Mouse (Mus musculus): Measurements from ENCODE around the gene Prpf39.

Gene Prpf39

DNA sequence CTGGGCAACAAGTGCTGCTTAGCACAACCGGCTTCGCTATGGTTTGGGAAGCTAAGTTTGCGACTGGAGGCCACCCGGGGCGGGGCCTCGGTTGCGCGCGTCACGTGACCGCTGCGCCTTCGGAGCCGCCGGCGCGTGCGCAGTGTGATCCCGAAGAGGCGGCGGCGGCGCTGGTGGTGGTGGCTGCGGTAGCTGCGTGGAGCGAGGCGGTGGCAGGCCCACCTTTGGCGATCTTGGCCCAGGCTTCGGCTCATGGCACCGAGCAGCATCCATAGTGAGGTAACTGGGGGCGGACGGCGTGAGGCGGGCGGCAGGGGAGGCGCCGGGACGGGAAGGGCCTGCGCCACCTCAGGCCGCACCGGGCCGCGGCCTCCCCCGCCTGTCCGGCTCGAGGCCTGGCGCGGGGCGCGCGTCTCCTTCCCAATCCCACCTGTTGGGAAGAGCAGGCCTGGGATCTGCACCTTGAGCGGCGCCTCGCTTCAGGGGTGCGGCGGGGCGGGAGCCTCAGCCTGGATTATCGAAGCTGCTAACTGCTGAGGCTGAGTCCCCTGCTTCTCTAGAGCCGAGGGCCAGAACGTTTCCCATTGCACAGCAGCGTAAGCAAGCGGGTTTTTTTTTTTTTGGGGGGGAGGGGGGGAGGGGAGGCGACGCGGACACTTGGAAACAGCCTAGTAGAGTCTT lies at the start of gene Prpf39:
TSS of gene Prpf39 (plus strand) at position 144 of the 681 bp plus-strand sequence.
- peak; percentile 97 for DNase-seq

DNA sequence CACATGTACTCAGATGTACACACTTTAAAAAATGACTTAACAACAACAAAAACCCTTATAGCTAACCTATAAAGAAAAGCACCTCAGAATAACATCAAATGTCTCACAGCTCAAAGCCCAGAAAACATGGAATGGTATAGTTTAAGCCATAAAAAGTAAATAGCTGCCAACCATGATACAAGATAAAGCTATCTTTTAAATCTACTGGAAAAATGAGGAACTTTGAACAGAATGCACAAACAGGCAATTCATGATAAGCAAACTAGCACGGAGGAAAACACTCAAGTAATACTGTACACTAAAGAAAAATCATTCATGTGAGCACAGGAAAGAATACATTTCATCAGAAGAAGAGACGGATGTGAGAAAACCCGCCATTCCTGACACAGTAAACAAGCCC lies 28.4 kb upstream of the Prpf39 start:
- DNase-seq: no peak

DNA sequence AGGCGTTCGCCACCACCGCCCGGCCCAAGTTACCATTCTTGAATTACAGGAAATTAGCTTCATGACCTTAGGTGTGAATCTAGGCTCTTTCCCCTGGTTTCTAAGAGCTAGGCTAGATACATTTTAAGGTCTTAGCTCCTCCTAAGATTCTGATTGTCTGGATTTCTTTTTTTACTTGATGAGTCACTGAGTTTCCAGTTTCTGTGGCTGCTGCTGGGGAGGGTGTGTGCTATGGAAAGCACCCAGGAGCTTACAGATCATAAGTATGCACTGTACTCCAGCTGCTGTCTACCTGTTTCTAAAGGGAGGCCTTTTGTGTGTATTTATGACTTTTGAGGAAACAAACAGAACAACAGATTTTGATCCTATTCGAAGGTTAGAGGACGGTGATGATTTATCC lies 13.3 kb upstream of the Prpf39 start:
- DNase-seq: no peak

DNA sequence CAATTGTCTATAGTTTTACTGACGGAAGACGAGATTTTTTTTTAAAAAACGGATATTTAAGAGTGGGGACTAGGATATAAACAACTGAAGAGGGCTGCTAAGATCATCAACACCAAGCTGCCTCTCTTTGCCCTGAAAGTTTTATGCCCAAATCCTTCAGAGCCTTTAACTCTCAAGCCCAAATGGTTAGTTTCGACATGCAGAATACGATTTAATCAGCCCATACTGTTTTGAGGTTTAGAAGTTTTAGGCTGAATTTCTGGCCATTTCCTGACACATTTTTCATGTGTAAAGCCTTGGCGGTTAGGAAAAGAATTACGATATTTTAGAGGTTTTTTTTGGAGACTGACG lies 319 bp upstream of the Prpf39 start:
- no peak for DNase-seq

DNA sequence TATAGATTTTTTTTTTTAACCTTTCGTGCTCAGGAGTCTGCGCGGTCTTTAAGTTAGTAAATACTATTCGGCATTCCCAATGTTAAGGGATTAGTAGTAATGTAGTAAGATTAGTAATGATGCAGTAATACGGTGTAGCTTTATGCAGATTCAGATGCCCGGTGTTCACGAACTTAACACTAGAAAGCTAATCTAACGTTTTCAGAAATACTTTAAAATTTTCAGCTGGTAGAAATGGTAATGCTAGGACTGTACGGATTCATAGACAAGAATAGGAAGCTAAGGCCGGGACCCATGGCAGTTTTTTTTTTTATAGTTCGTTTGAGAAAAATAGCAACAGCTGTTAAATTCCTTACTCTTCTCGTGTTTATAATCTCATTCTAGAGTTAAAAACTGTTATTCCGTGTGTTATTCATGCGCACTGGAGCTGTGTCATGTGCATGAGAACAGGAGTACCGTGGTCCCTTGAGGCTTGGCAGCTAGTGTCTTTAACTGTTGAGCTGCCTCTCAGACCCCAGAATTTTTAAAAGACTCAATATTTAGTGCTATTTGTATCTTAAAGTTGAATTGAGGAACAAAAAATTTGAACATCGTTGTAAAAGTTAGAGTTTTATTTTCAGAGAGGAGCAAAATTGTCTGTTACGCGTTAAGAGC lies 886 bp downstream of the Prpf39 start:
- no peak for DNase-seq

DNA sequence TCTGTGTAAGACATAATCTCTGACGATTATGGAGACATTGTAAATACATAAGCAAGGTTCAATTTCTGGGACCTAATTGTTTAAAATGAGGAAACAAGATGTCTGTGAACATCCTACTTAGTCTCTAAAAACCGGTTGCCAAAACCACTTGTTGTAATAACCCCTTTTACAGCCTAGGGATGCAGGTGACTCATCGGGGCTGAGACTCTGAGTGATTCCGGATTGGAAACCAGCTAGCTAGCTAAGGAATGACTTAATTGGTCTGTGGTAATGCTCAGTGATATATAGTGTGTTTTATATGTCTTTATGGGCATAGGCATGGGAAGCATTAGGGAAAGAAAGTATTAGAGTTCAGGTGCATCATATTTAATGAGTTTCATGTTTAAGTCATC lies 1.4 kb downstream of the Prpf39 start:
- DNase-seq: no peak

DNA sequence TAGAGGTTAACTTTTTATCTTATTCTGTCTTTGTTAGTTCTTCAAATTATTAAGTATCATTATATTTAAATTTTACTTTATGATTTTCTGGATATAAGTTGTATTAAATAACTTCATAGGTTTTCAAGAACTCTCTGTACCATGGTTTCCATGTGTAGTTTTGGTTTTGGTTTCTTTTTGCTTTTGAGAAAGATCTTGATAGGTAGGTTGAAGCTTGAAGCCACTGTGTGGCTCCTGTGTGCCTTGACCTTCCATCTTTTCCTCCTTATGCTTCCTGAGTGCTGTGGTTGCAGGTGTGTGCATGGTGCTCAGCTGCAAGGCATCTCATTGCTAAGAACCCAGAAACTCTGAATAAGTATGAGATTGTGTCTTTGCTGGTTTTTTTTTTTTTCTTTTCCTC lies 12.7 kb downstream of the Prpf39 start:
- no peak for DNase-seq

DNA sequence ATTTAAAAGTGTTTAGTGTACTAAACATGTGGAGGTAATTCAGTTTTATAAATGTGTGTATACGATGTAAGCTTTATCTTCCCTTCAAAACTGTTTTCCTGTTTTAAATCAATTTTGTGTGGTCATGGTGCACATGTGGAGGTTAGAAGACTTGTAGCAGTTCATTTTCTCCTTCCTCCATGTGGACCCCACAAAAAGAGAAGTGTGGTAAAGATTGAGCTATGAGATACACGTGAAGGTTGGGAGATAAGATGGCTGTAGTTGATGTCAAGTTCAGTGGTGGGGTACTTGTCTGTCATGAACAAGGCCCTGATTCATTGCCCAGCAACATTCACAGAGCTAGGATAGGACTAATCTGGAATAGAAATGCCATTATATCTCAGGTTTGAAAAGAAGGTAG lies 22.1 kb downstream of the Prpf39 start:
- DNase-seq: no peak

DNA sequence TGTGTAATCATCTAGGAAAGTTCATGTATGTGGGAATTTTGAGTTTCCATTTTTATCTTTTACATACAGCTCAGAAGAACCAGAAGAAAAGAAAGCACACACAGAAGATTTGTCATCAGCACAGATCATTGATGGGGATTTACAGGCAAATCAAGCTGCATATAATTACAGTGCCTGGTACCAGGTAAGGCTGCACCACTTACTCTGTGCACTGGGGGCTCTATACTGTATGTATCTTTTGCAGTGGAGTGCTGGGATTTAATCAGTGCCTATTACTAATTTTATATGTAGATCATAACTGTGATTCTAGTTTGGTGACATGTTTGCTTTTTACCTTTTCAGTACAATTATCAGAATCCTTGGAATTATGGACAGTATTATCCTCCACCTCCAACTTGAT lies 24.9 kb downstream of the Prpf39 start:
- DNase-seq: no peak

DNA sequence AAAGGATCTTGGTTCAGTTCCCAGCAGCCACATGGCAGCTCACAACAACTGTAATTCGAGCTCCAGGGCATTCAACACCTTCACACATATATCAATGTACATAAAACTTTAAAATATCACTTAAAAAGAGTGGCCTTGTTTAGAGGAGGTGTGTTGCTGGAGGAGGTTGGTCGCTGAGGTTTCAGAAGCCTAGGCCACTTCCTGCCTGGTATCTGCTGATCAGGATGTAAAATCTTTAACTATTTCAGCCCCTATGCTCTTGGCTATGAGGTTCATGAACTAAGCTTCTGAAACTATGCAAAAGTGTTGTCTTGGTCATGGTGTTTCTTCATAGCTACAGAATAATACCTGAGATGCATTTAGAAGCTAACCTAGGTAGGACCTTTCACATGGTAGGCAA lies 29.1 kb downstream of the Prpf39 start:
- DNase-seq: no peak

DNA sequence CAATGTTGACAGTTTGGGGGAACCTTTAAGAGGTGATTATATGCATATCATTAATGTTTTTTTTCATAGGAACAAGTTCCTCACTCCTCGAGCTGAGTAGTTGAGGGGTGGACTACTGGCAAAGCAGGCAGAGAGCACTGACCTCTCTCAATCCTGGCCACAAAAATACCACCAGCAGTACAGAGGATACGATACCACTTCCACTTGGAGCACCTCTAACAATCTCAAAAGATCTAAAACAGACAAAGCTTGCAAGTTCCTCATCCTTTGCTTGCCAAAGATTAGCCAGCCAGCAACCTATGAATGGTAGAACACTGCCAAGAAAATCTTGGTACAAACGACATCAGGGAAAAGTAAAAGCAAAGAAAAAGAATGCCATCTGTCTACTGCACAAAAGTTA lies 30.1 kb downstream of the Prpf39 start:
- DNase-seq: no peak

DNA sequence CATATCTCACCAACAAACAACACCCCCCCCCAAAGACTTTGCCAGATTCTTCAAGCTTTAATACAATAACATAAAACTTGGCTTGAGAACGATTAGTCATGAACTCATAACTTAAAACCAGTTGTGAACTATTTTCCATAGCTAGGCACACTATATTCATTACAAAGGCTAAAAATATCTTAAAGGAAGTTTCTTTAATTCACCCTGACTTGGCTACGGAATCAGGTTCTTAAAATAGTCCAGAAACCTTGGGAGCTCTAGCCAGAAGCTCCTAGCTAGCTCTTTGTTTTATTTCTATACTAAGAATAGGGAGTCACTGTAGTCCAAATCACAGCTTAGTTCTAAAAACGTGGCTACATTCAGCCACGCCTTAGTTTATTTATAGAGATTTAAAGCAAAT lies 32.3 kb downstream of the Prpf39 start:
- DNase-seq: no peak

DNA sequence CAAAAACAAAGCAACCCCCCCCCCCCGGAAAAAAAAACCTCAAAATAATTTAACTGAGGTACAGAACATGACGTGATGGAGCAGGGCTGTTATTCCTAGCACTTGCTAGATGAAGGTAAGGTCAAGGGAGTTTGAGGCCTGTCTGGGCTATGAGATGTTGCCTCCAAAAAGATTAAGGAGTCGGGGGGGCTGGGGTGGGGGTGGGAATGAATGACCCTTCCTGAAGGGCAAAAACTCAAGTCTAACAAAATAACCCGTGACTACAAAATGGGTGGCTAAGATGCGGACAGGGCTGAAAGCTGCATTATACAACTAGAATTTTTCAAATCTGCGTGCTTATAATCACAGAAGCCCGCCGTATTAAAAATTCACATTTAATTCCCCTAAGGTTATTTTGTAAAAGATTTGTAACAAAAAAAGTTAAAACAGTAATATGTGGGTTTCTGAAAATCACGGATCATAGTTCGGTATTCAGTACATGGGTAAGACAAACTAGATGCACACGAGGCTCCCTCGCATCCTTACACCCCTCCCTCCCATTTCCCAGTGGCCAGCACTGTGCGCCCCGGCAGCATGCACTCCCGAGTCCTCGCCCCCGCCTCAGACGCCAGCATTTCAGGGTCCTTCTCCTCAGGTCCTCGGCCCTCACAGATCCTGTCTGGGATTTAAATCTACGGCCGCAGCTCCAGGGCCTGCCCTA lies 36.9 kb downstream of the Prpf39 start:
- DNase-seq: no peak

DNA sequence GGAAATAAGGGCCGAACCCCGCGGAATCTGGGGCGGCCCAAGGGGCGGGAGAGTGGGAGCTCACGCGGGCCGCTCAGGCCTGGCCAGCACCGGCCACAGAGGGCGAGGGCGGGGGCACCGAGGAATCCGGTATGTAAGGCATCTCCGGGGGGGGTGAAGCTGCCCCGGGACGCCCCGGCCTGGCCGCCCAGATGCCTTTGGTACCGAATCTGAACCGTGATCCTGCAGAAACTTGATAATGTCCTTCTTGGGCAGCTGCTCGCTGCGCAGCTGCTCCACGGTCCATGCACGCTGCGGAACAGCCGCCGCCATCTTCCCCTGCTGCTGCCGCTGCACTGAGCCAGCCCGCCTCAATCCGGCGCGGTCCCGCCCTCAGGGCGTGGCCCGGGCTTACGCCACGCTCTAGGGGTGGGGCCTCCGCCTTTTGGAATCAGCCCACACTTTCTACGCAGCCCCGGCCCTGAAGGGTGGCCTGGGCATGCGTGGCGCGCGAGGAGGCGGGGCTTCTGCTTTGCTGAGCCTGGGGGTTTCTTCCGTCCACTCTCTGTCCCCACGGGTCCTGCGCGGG lies 37.6 kb downstream of the Prpf39 start, which contains the start of gene Fkbp3:
TSS of gene Fkbp3 (minus strand) at position 397 of the 568 bp plus-strand sequence.
- DNase-seq: peak; percentile 98

DNA sequence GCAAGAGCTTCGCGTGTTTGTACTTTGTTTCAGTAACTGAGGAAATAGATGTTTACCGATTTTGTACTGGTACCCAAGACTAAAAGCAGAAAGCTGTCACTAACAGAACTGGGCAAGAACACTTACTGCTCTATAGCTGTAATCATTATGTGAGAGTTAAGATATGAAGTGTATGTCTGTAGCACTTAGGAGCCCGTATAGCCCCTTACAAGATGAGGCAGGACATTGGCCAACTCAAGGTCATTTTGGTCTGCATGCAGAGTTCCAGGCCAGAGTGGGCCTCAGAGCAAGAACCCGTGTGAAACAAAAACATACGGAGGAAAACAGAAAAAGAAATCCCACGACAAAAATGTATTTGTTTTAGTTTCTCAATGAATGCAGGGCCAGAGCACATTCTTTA lies 38.5 kb downstream of the Prpf39 start:
- DNase-seq: no peak

DNA sequence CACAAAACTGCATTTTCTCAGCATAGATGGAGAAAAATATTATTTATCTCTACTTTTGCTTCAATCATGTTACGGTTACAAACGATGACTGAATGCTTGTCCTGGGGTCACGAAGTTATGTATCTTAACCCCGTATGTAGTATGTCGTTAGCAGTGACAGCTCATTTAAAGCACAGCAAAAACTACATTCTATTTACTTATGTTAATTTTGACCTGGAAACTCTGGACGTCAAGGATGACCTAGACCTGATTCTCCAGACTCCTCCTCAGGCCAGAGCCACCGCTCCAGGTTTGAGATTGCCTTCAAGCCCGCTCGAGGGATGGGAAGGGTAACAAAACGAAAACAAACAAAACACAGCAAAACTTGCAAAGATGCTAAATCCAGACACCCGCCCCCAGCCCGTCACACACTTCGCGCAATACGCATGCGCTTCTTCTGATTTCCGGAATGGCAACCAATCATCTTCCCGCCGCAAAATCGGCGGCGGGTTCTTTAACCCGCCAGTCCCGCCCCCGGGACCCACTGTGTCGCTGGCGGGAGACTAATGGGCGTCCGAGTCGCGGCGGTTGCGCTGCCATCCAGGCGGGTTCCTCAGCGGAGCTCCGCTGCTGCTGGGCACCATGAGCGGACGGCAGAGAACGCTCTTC lies 39.1 kb downstream of the Prpf39 start, which contains the start of gene Fancm:
TSS of gene Fancm (plus strand) at position 519 of the 648 bp plus-strand sequence.
- peak; percentile 94 for DNase-seq

DNA sequence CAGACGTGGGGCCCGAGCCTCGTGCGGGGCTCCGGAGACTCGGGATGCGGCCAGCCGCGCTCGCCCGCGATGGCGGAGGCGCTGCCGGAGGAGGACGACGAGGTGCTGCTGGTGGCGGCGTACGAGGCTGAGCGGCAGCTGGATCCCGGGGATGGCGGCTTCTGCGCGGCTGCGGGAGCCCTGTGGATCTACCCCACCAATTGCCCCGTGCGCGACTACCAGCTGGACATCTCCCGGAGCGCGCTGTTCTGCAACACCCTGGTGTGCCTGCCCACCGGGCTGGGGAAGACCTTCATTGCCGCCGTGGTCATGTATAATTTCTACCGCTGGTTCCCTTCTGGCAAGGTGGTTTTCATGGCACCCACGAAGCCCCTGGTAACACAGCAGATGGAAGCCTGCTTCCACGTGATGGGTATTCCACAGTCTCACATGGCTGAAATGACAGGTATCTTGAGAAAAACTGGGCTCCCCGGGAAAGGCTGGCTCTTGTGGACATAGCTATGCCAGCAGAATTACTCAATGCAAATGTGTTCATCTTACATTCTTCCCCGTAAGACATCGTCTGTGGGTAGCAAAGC lies 39.7 kb downstream of the Prpf39 start:
- DNase-seq: no peak

DNA sequence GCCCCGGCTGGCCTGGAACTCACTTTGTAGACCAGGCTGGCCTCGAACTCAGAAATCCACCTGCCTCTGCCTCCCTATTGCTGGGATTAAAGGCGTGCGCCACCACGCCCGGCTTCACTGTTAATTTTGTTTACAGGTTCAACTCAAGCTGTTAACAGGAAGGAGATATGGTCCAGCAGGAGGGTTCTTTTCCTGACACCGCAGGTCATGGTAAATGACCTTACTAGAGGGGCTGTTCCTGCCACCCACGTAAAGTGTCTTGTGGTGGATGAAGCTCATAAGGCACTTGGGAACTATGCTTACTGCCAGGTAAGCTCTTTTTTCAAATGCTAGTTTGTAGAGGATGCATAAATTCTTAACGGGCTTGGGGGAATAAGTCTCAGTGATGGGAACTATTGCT lies 40.8 kb downstream of the Prpf39 start:
- no peak for DNase-seq

DNA sequence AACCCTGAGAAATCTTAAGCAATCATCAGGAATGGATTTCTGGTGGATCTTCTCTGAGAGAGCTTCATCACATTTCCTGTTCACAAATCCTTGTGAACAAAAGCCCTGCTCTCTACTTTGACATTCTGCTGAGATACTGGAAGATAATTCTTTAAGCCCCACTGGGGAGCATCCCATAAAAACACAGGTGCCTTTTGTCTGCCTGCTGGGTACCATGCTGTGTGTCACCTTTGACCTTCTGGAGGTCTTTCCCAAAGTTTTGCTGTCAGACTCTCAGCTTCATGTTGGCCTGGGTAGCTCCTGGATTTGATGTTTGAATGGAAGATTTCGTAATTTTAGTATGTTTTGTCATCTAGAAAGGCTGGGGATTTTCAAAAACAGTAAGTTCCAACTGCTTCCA lies 72.6 kb downstream of the Prpf39 start:
- DNase-seq: no peak

DNA sequence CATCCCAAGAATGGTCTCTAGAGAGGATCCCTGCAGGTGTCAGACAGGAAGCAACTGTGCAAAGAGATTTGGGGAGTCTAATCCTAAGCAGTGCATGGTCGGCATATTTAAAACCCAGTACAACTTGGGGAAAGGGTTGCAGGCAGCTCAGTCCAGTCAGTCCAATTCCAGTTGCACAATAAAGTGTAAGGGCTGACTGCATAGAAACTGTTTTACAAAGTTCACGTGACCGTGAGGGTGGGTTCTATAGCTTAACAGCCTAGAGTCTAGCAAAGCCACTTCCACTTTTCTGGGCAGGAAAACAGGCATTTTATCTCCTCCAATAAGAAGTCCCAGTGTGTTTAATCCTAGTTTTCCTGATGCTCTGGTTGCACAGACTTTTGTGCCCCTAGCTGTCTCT lies 75.4 kb downstream of the Prpf39 start:
- no peak for DNase-seq

DNA sequence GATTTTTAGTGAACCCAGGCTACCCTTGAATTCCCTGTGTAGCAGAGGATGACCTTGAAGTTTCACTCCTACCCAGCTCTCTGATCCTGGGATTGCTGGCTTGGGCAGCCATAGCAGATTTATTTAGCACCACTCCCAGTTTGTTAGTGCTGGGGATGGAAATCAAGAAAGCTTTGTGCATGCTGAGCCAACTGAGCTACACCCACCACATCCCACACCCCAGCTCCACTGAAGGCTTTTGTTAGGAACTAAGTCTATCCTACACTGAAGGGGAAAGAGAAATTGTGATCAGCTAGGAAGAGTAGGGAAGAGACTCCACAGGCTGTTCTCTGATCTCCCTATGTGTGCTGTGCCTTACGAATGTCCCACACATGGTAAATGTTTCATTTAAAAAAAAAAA lies 76.7 kb downstream of the Prpf39 start:
- DNase-seq: no peak

All from kidney, postnatal 10 days (tissue).